Mouse (Mus musculus) heart, adult 18-20 months (tissue): ENCODE measurements around the gene Ccdc88c. TPM values are rescaled to one million over a fixed set of nuclear protein-coding genes. Genes with fewer than 3 reads are reported as not detected.

Experiments
- DNase-seq, 2 experiments: peaks; one replicate each; pipeline ENCODE4 v3.0.0; 2021 to 2022; ENCODE audit warnings: mixed read lengths in 1 of 2
- long read RNA-seq, 2 experiments: library from polyadenylated mRNA; stranded (forward); transcript quantifications; one replicate each; pipeline ENCODE4 v2.0.0; 2021
- total RNA-seq, 2 experiments: library from RNA; stranded (reverse); gene quantifications; 2 replicates each; pipeline ENCODE4 v1.2.3; 2021

The Ccdc88c gene
- 1 to 10 TPM; 3.6 to 4.0 TPM for total RNA-seq
- long read RNA-seq, experiment 1, partial matches to known transcripts = 1 of 1 reads
- long read RNA-seq, experiment 1, other reads (novel, unspliced or antisense) = 0 of 1 reads
- long read RNA-seq, experiment 2, partial matches to known transcripts = 1 of 1 reads
- long read RNA-seq, experiment 2, other reads (novel, unspliced or antisense) = 0 of 1 reads

- peak; percentile 81 to 87 for DNase-seq
Measured at GRCm38 (mm10) chr12:101028954-101029731, at the start of gene Ccdc88c. TSS of gene Ccdc88c (minus strand) at chr12:101029056.

- no peak for DNase-seq
Measured at GRCm38 (mm10) chr12:101077955-101078354, 49.1 kb upstream of the Ccdc88c start.

- no peak for DNase-seq
Measured at GRCm38 (mm10) chr12:101075433-101075832, 46.6 kb upstream of the Ccdc88c start.

- DNase-seq = peak in 1 of 2 experiments; percentile 24
Measured at GRCm38 (mm10) chr12:101074821-101075429, 46.1 kb upstream of the Ccdc88c start.

- DNase-seq = peak; percentile 24 to 34
Measured at GRCm38 (mm10) chr12:101069813-101070212, 41.0 kb upstream of the Ccdc88c start.

- no peak for DNase-seq
Measured at GRCm38 (mm10) chr12:101066329-101066728, 37.5 kb upstream of the Ccdc88c start.

- no peak for DNase-seq
Measured at GRCm38 (mm10) chr12:101039956-101040355, 11.1 kb upstream of the Ccdc88c start.

- DNase-seq = peak in 1 of 2 experiments; percentile 38
Measured at GRCm38 (mm10) chr12:101028247-101028953, 456 bp downstream of the Ccdc88c start.

- DNase-seq = peak; percentile 35 to 37
Measured at GRCm38 (mm10) chr12:101027451-101028246, 1.2 kb downstream of the Ccdc88c start.

- DNase-seq = no peak
Measured at GRCm38 (mm10) chr12:101026946-101027345, 1.9 kb downstream of the Ccdc88c start.

GRCm38 (mm10) chr12:101026518-101026917, 2.3 kb downstream of the Ccdc88c start:
- DNase-seq = no peak

GRCm38 (mm10) chr12:101026025-101026424, 2.8 kb downstream of the Ccdc88c start:
- DNase-seq = no peak

- no peak for DNase-seq
Measured at GRCm38 (mm10) chr12:101025379-101025778, 3.5 kb downstream of the Ccdc88c start.

- DNase-seq = no peak
Measured at GRCm38 (mm10) chr12:101024824-101025223, 4.0 kb downstream of the Ccdc88c start.

- no peak for DNase-seq
Measured at GRCm38 (mm10) chr12:101023143-101023542, 5.7 kb downstream of the Ccdc88c start.

GRCm38 (mm10) chr12:101022353-101022752, 6.5 kb downstream of the Ccdc88c start:
- DNase-seq = no peak

- DNase-seq = no peak
Measured at GRCm38 (mm10) chr12:101021484-101022226, 7.2 kb downstream of the Ccdc88c start.

- DNase-seq = no peak
Measured at GRCm38 (mm10) chr12:101020210-101021015, 8.4 kb downstream of the Ccdc88c start.

- no peak for DNase-seq
Measured at GRCm38 (mm10) chr12:101019443-101019842, 9.4 kb downstream of the Ccdc88c start.

GRCm38 (mm10) chr12:101019031-101019430, 9.8 kb downstream of the Ccdc88c start:
- no peak for DNase-seq
